Mouse (Mus musculus): ENCODE results near the gene Kcnk2.

DNA sequence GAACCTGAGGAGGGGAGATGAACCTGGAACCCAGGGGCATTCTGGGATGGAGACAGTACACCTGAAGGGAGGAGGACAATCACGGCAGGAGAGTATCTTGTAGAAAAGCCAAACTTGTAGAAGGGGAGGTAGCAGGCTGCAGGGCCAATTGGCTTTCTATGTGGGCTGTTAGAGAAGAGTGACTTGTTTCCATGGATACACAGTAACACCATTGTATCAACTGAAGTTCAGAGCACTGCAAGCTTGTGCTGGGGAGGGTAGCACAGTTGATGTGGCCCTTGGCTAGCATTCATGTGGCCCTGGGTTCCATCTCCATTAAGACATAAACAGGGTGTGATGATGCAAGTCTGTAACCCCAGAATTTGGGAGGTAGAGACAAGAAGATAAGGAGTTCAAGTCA, 17.8 kb upstream of the Kcnk2 start:
- TF ChIP-seq EP300 (optimal IDR thresholded peaks at IDR 0.05), result no peak
- TF ChIP-seq CTCF (IDR thresholded peaks at IDR 0.05; ENCODE audit: low read depth), result no peak

All from stomach, postnatal 0 days (tissue).